Mouse (Mus musculus) CH12.LX (cell line): ENCODE results near the gene Nup88. TPM values are rescaled to one million over a fixed set of nuclear protein-coding genes. Genes with fewer than 3 reads are reported as not detected.

ENCODE experiments used
- DNase-seq: peaks from one replicate; pipeline ENCODE4 v3.0.0-alpha.2; 2013; ENCODE audit errors: extremely low read depth
- H3K27ac ChIP-seq: 2 replicates; pipeline ENCODE4 v1.5.1; 2012; ENCODE audit warnings: low read depth, mild to moderate bottlenecking, control low read depth, moderate library complexity; ENCODE audit not compliant: insufficient read depth
- H3K27me3 ChIP-seq: replicated peaks from 2 replicates; pipeline ENCODE3; 2012; ENCODE audit warnings: inconsistent platforms
- H3K36me3 ChIP-seq, 2 experiments: replicated peaks in 1 of 2; 2 replicates each; pipeline versions ENCODE3 to v1.6.1; 2012; ENCODE audit warnings: inconsistent platforms in 1 of 2, low read length in 1 of 2, mild to moderate bottlenecking in 1 of 2, mixed read lengths in 1 of 2, moderate library complexity in 1 of 2; ENCODE audit not compliant: control insufficient read depth in 1 of 2, insufficient read depth in 1 of 2
- H3K4me1 ChIP-seq, 2 experiments: 2 replicates each; pipeline ENCODE4 v1.6.1; 2012; ENCODE audit warnings: inconsistent platforms in 1 of 2, moderate library complexity in 1 of 2; ENCODE audit not compliant: insufficient read depth in 2 of 2, control insufficient read depth in 1 of 2
- H3K4me2 ChIP-seq: 2 replicates; pipeline ENCODE4 v1.6.1; 2012; ENCODE audit warnings: low read depth, mild to moderate bottlenecking, control low read depth; ENCODE audit not compliant: poor library complexity, insufficient read depth, severe bottlenecking
- H3K4me3 ChIP-seq, 3 experiments: fragments of 150-350 bp in 1 of 3; sonication (generic) in 1 of 3; replicated peaks in 1 of 3; 2 replicates each; pipeline versions ENCODE3 to v1.5.1; 2011 to 2012; ENCODE audit warnings: low read depth in 2 of 3, low read length in 2 of 3, mild to moderate bottlenecking in 2 of 3, moderate library complexity in 2 of 3, control low read depth in 1 of 3, improper control_type of control experiment in 1 of 3, inconsistent platforms in 1 of 3, mixed read lengths in 1 of 3; ENCODE audit not compliant: poor library complexity in 1 of 3
- H3K79me2 ChIP-seq: replicated peaks from 2 replicates; pipeline ENCODE4 v1.6.1; 2012; ENCODE audit warnings: mild to moderate bottlenecking, moderate library complexity; ENCODE audit not compliant: control insufficient read depth, poor library complexity, insufficient read depth, severe bottlenecking; ENCODE audit errors: extremely low read depth
- H3K9ac ChIP-seq: 2 replicates; pipeline ENCODE4 v1.6.1; 2012; ENCODE audit warnings: low read depth, mild to moderate bottlenecking, control low read depth, moderate library complexity; ENCODE audit not compliant: insufficient read depth
- H3K9me3 ChIP-seq: replicated peaks from 2 replicates; pipeline ENCODE3; 2012; ENCODE audit warnings: low read length, inconsistent platforms, mixed read lengths
- BHLHE40 ChIP-seq: IDR thresholded peaks from 2 replicates; pipeline ENCODE4 v1.6.1; 2011; ENCODE audit warnings: mild to moderate bottlenecking, low read depth, low read length, improper control_type of control experiment
- CHD1 ChIP-seq: IDR thresholded peaks from 2 replicates; pipeline ENCODE4 v1.6.1; 2012; ENCODE audit warnings: low read depth, low read length, improper control_type of control experiment, inconsistent platforms
- CHD2 ChIP-seq: IDR thresholded peaks from 2 replicates; pipeline ENCODE4 v1.6.1; 2011; ENCODE audit warnings: low read length, improper control_type of control experiment
- CTCF ChIP-seq, 2 experiments: IDR thresholded peaks in 1 of 2; conservative IDR thresholded peaks in 1 of 2; 2 replicates each; pipeline ENCODE4 v1.5.1; 2011 to 2012; ENCODE audit warnings: low read depth in 2 of 2, low read length in 2 of 2, improper control_type of control experiment in 1 of 2, inconsistent platforms in 1 of 2, mild to moderate bottlenecking in 1 of 2, moderate library complexity in 1 of 2
- ELF1 ChIP-seq: IDR thresholded peaks from 2 replicates; pipeline ENCODE4 v1.6.1; 2014; ENCODE audit warnings: low read depth, mild to moderate bottlenecking, inconsistent platforms, low read length, improper control_type of control experiment
- EP300 ChIP-seq: IDR thresholded peaks from 2 replicates; pipeline ENCODE4 v1.6.1; 2011; ENCODE audit warnings: low read length, improper control_type of control experiment
- GABPA ChIP-seq: IDR thresholded peaks from 2 replicates; pipeline ENCODE4 v1.6.1; 2012; ENCODE audit warnings: low read depth, low read length, improper control_type of control experiment, inconsistent platforms; ENCODE audit not compliant: insufficient replicate concordance
- JUND ChIP-seq: conservative IDR thresholded peaks from 2 replicates; pipeline ENCODE4 v1.6.1; 2011; ENCODE audit warnings: low read depth, low read length, improper control_type of control experiment
- MAFK ChIP-seq: IDR thresholded peaks from 2 replicates; pipeline ENCODE4 v1.6.1; 2011; ENCODE audit warnings: low read length, improper control_type of control experiment; ENCODE audit not compliant: insufficient replicate concordance
- MXI1 ChIP-seq: IDR thresholded peaks from 2 replicates; pipeline ENCODE4 v1.6.1; 2011; ENCODE audit warnings: mild to moderate bottlenecking, low read depth, low read length, improper control_type of control experiment
- MYC ChIP-seq: IDR thresholded peaks from 2 replicates; pipeline ENCODE4 v1.6.1; 2011; ENCODE audit warnings: low read depth, mild to moderate bottlenecking, improper control_type of control experiment, low read length
- NRF1 ChIP-seq: IDR thresholded peaks from 2 replicates; pipeline ENCODE4 v1.6.1; 2014; ENCODE audit warnings: low read depth, mild to moderate bottlenecking, inconsistent platforms, low read length, improper control_type of control experiment, moderate library complexity
- PAX5 ChIP-seq: IDR thresholded peaks from 2 replicates; pipeline ENCODE4 v1.6.1; 2012; ENCODE audit warnings: low read length, inconsistent platforms, mixed read lengths
- POLR2A ChIP-seq: IDR thresholded peaks from 2 replicates; pipeline ENCODE4 v1.6.1; 2011; ENCODE audit warnings: low read depth, mild to moderate bottlenecking, improper control_type of control experiment, low read length
- RAD21 ChIP-seq: IDR thresholded peaks from 2 replicates; pipeline ENCODE4 v1.6.1; 2011; ENCODE audit warnings: low read depth, mild to moderate bottlenecking, low read length, improper control_type of control experiment, moderate library complexity
- SMC3 ChIP-seq: IDR thresholded peaks from 2 replicates; pipeline ENCODE4 v1.6.1; 2011; ENCODE audit warnings: low read depth, low read length, improper control_type of control experiment
- UBTF ChIP-seq: IDR thresholded peaks from 2 replicates; pipeline ENCODE4 v1.6.1; 2012; ENCODE audit warnings: low read depth, mild to moderate bottlenecking, inconsistent platforms, low read length, improper control_type of control experiment, moderate library complexity
- USF1 ChIP-seq: IDR thresholded peaks from 2 replicates; pipeline ENCODE4 v1.6.1; 2014; ENCODE audit warnings: low read depth, mild to moderate bottlenecking, inconsistent platforms, low read length, improper control_type of control experiment
- ZKSCAN1 ChIP-seq: IDR thresholded peaks from 2 replicates; pipeline ENCODE4 v1.6.1; 2012; ENCODE audit warnings: low read depth, inconsistent platforms, low read length, improper control_type of control experiment, borderline replicate concordance
- ZNF384 ChIP-seq: IDR thresholded peaks from 2 replicates; pipeline ENCODE4 v1.6.1; 2012; ENCODE audit warnings: low read depth, low read length, improper control_type of control experiment, inconsistent platforms
- dilution Hi-C: fragments of 300-500 bp; cut with MboI; formaldehyde crosslinking; loops from 2 replicates; pipeline ENCODE4 v1.14.3; 2020; ENCODE audit warnings: low sequenced_read_pairs; ENCODE audit not compliant: extremely low pct_unique_long_range_greater_than_20kb, extremely low pct_ligation_motif_present
- in situ Hi-C: fragments of 300-500 bp; cut with MboI; formaldehyde crosslinking; loops from 3 replicates; pipeline ENCODE4 v1.14.3; 2019; ENCODE audit warnings: low sequenced_read_pairs, low pct_ligation_motif_present, low pct_unique_long_range_greater_than_20kb, mixed read lengths
- polyA plus RNA-seq: library from polyadenylated mRNA; unstranded; fragments of >175 nt; gene quantifications from 2 replicates; pipeline ENCODE4 v1.2.1, GENCODE M21; 2012; ENCODE audit warnings: low read depth; ENCODE audit not compliant: insufficient read length
- total RNA-seq, 2 experiments: library from RNA; depleted of rRNA; stranded (reverse); fragments of 300-350 nt in 1 of 2; fragments of >200 nt in 1 of 2; gene quantifications; 2 replicates each; pipeline ENCODE4 v1.2.3; 2012 to 2014

Nup88 gene
- total and polyA plus RNA-seq, 3 experiments = 125 to 208 (median 193) TPM

DNA sequence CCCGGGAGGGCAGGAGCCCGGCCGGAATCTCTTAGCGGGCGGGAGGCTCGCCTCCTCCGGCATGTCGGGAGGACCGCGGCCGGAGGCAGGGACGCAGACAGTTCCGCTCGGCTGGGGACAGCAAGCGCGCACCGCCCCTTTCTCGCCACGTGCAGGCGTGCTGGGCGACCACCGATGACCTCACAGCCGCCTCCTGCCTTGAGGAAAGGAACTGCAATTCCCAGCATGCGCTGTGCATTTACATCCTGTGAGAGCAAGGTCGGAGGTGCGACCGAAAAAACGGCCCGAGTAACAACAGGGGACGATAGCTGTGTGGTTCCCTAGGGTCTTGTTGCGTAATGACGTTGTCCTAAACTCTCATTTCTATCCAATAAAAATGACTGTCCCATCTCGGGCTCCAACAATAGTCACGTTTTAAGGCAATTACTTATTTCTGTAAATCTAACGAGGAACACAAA lies 34.6 kb upstream of the Nup88 start, which contains the start of gene Dhx33 (continued):
- TF ChIP-seq ELF1 (peak; percentile 90), ZKSCAN1 (no peak), BHLHE40 (peak; percentile 99), PAX5 (no peak), USF1 (peak; percentile 85), EP300 (peak; percentile 27; the same call in 1 of the 2 replicates), GABPA (peak; percentile 98; the same call in 1 of the 2 replicates), POLR2A (peak; percentile 80), NRF1 (peak; percentile 67), CHD1 (no peak; the same call in 1 of the 2 replicates), CTCF (conservative IDR thresholded peaks at IDR 0.05 in 1 of 2, IDR thresholded peaks at IDR 0.05 in 1 of 2; ENCODE audit: low read depth in 2 of 2, low read length in 2 of 2) (no peak), MXI1 (peak; percentile 100), MAFK (peak; percentile 46; the same call in 1 of the 2 replicates), RAD21 (no peak), ZNF384 (peak; percentile 54), JUND (peak; percentile 89)

DNA sequence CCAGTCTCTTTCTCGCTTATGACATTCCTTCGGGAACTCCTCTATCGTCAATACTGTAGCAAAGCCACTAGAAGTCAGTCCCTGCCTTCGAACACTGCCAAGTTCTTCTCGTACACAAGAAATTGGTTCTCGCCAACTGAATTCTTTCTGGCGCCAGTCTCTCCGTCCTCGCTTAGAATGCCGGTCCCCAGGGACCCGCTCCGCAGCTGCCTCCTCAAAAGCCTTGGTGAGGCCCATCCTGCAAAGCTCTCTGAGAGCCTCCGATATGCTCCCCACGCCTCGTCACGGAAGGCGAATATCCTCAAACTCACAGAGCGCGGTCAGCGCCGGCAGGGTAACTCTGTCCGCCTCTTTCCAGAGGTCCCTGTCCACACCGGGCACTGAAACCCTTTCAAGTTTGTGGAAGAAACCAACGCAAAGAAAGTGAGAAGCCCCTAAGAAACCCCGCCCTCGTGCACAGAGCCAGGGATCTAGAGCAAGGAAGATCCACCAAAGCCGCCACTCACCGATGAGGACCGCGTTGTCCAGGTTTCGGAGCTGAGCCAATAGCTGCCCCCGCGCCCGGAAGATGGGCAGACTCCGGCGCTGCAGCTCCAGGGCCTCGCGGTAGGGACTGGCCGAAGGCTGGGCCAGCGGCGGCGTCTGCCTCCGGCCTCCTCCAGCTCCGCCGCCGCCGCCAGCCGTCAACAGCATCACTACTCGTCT lies 34.0 kb upstream of the Nup88 start:
- in situ Hi-C loops = no loop called here
- H3K9ac ChIP-seq = peak overlapping the region; percentile 66
- H3K4me1 ChIP-seq = peaks cover 7 to 33% of the 10 kb centered on the region in 2 experiments
- peaks cover 24 to 57% of the 10 kb centered on the region in 2 experiments for H3K36me3 ChIP-seq
- dilution Hi-C loops = no loop called here
- peak overlapping the region; percentile 98 for H3K4me2 ChIP-seq
- TF ChIP-seq EP300 (0 out of 2 replicates have a peak, but pooled peaks have one; percentile 31), SMC3 (no peak), MYC (peak; percentile 27; the same call in 1 of the 2 replicates), CHD2 (no peak), CHD1 (peak; percentile 60; the same call in 1 of the 2 replicates), UBTF (peak; percentile 72; the same call in 1 of the 2 replicates)
- TF ChIP-seq, all 38 proteins: peak for 4
- Histone ChIP-seq H3K9me3 (no peaks in the 10 kb centered on the region), H3K4me3 (peak overlapping the region; percentile 70 to 78 (median 74)), H3K27ac (no peak overlapping the region), H3K79me2 (peaks cover 34% of the 10 kb centered on the region), H3K27me3 (no peaks in the 10 kb centered on the region)
- peak; percentile 78 for DNase-seq
